Mouse (Mus musculus) cerebellum, adult 18-20 months (tissue): ENCODE results near the gene Kdf1.
A peak's percentile ranks its signal among the peaks of the same experiment; 100 is the strongest.
"Not testable (repeated sequence)": the region's sequence is repeated elsewhere in the genome, so short reads cannot be mapped to it uniquely, and the experiment has no call there.

Source experiments
- DNase-seq, 2 experiments: peaks; one replicate each; pipeline ENCODE4 v3.0.0; 2021

Gene Kdf1

GRCm38 (mm10) chr4:133496738-133497445 is 21.9 kb upstream of the Kdf1 start:
- peak; percentile 64 to 69 for DNase-seq

GRCm38 (mm10) chr4:133497461-133498159 is 21.2 kb upstream of the Kdf1 start:
- DNase-seq: peak; percentile 42 to 71

GRCm38 (mm10) chr4:133498160-133498724 is 20.5 kb upstream of the Kdf1 start, which contains the start of gene Trnp1:
Trnp1 (minus strand) TSS chr4:133498550.
- DNase-seq: peak; percentile 94

GRCm38 (mm10) chr4:133501514-133501913 is 17.2 kb upstream of the Kdf1 start:
- DNase-seq: no peak

- no peak for DNase-seq
These were observed 14.5 kb upstream of the Kdf1 start for GRCm38 (mm10) chr4:133504300-133504699.

GRCm38 (mm10) chr4:133504755-133505485 is 13.8 kb upstream of the Kdf1 start:
- no peak for DNase-seq

GRCm38 (mm10) chr4:133506573-133506972 is 12.2 kb upstream of the Kdf1 start:
- no peak for DNase-seq

- peak; percentile 73 to 84 for DNase-seq
These were observed 9.8 kb upstream of the Kdf1 start for GRCm38 (mm10) chr4:133508990-133509389.

- peak; percentile 46 to 54 for DNase-seq
These were observed 7.7 kb upstream of the Kdf1 start for GRCm38 (mm10) chr4:133511050-133511449.

GRCm38 (mm10) chr4:133512511-133512910 is 6.3 kb upstream of the Kdf1 start:
- DNase-seq: not testable (repeated sequence)

- DNase-seq: peak; percentile 87 to 89
These were observed 5.8 kb upstream of the Kdf1 start for GRCm38 (mm10) chr4:133512972-133513371.

- no peak for DNase-seq
These were observed 554 bp downstream of the Kdf1 start for GRCm38 (mm10) chr4:133519369-133519665.

- DNase-seq: no peak
These were observed 2.7 kb downstream of the Kdf1 start for GRCm38 (mm10) chr4:133521502-133521901.

GRCm38 (mm10) chr4:133527788-133528187 is 9.0 kb downstream of the Kdf1 start:
- no peak for DNase-seq

GRCm38 (mm10) chr4:133532777-133533176 is 14.0 kb downstream of the Kdf1 start:
- DNase-seq: no peak

- no peak for DNase-seq
These were observed 17.3 kb downstream of the Kdf1 start for GRCm38 (mm10) chr4:133536081-133536480.

- DNase-seq: no peak
These were observed 17.9 kb downstream of the Kdf1 start for GRCm38 (mm10) chr4:133536652-133537051.

- DNase-seq: peak; percentile 96 to 99
These were observed 26.8 kb downstream of the Kdf1 start, which contains the start of gene Nudc for GRCm38 (mm10) chr4:133545272-133546231. Nudc (minus strand) TSS chr4:133545996.

- DNase-seq: no peak
These were observed 33.3 kb downstream of the Kdf1 start for GRCm38 (mm10) chr4:133552029-133552428.

- DNase-seq: peak in 1 of 2 experiments; percentile 28
These were observed 34.1 kb downstream of the Kdf1 start, which contains the start of gene Nr0b2 for GRCm38 (mm10) chr4:133552768-133553447. Nr0b2 (plus strand) TSS chr4:133553376.
